8 mouse cellular contexts compared by ENCODE assay signal in genomic region chr12:85176846-85177523, GRCm38 (mm10). TPM values are rescaled to one million over a fixed set of nuclear protein-coding genes. Genes with fewer than 3 reads are reported as not detected.
DNase-seq lines count a peak whose midpoint lies in the region; ATAC-seq lines count a peak whose summit lies in the region.

No protein-coding gene starts in this region.

- intact Hi-C loops in heart, postnatal 25 days (cut with DNase I) = no loop called here

- no peaks in the 10 kb centered on the region for H3K9me3 ChIP-seq in heart, embryonic 14.5 days (ENCODE audit: control insufficient read depth, low read length)
- no peaks in the 10 kb centered on the region for H3K9me3 ChIP-seq in stomach, embryonic 14.5 days (ENCODE audit: control insufficient read depth, low read depth, low read length)

- H3K4me3 ChIP-seq in heart, embryonic 14.5 days (ENCODE audit: control insufficient read depth in 1 of 2, insufficient read depth in 1 of 2, low read depth in 1 of 2, low read length in 2 of 2) = peak overlapping the region; percentile 42 to 43
- peak overlapping the region; percentile 33 for H3K4me3 ChIP-seq in stomach, embryonic 14.5 days (ENCODE audit: low read depth, low read length)

- peaks cover 50 to 52% of the 10 kb centered on the region in 2 experiments for H3K4me1 ChIP-seq in heart, embryonic 14.5 days (ENCODE audit: control insufficient read depth in 2 of 2, insufficient read depth in 2 of 2, low read length in 2 of 2)
- peaks cover 38% of the 10 kb centered on the region; the same call in 1 of the 2 replicates for H3K4me1 ChIP-seq in stomach, embryonic 14.5 days (ENCODE audit: control insufficient read depth, insufficient read depth, low read length)

- peak; percentile 41 for ATAC-seq in heart, embryonic 14.5 days (ENCODE audit: insufficient number of reproducible peaks, insufficient read depth, low FRiP score, low read depth)
- peak; percentile 87 for ATAC-seq in megakaryocyte-erythroid progenitor cell, adult 5-6 weeks (replicated peaks; ENCODE audit: low FRiP score, low TSS enrichment, poor library complexity, severe bottlenecking)
- peak; percentile 67 for ATAC-seq in stomach, embryonic 14.5 days (ENCODE audit: insufficient number of reproducible peaks, insufficient read depth, low FRiP score, low read depth)

- H3K27me3 ChIP-seq in heart, embryonic 14.5 days (ENCODE audit: control insufficient read depth, insufficient read depth, low read length) = peaks cover 8% of the 10 kb centered on the region
- H3K27me3 ChIP-seq in stomach, embryonic 14.5 days (ENCODE audit: control insufficient read depth, insufficient read depth, low read length) = no peaks in the 10 kb centered on the region

- H3K36me3 ChIP-seq in heart, embryonic 14.5 days (ENCODE audit: control insufficient read depth, insufficient read depth, low read length) = no peaks in the 10 kb centered on the region
- no peaks in the 10 kb centered on the region for H3K36me3 ChIP-seq in stomach, embryonic 14.5 days (ENCODE audit: control insufficient read depth, insufficient read depth, low read length)

- no peak overlapping the region for H3K27ac ChIP-seq in heart, embryonic 14.5 days (replicated peaks in 1 of 2; ENCODE audit: control insufficient read depth in 1 of 2, insufficient read depth in 1 of 2, low read depth in 2 of 2, low read length in 2 of 2)
- peak overlapping the region; percentile 66; the same call in 1 of the 2 replicates for H3K27ac ChIP-seq in stomach, embryonic 14.5 days (ENCODE audit: low read length)

- DNase-seq in heart, adult 11 months = peak; percentile 97
- no peak for DNase-seq in heart, postnatal 25 days (ENCODE audit: low spot score)
- DNase-seq in embryo, embryonic 10.5 days (ENCODE audit: low spot score) = peak; percentile 77
- peak; percentile 64 to 73 for DNase-seq in kidney, postnatal 4 days
- DNase-seq in ovary, postnatal 10 days (ENCODE audit: low spot score) = no peak

- peak overlapping the region; percentile 50 for H3K9ac ChIP-seq in heart, embryonic 14.5 days (ENCODE audit: low read length)
- H3K9ac ChIP-seq in stomach, embryonic 14.5 days (replicated peaks; ENCODE audit: low read depth, low read length) = peak overlapping the region; percentile 40

- peak overlapping the region; percentile 72 for H3K4me2 ChIP-seq in heart, embryonic 14.5 days (ENCODE audit: low read length)
- H3K4me2 ChIP-seq in stomach, embryonic 14.5 days (replicated peaks; ENCODE audit: low read depth, low read length) = peak overlapping the region; percentile 51

- WGBS in heart, embryonic 14.5 days = 4% methylated on average over 32 of the region's 32 CpGs
- 1% methylated on average over 32 of the region's 32 CpGs for WGBS in stomach, embryonic 14.5 days

RNA-seq across cellular contexts. Expression of gene Pgf, which starts 0.6 kb away (rescaled TPM):
- 1 to 10 TPM; 3.3 to 4.4 TPM for total RNA-seq in heart, postnatal 25 days (2021)
- polyA plus RNA-seq in heart, embryonic 14.5 days (2014; fragmentation: Nextera tagmentation; extraction: Ambion mirVana) = 8.9 and 10.6 TPM in 2 replicates
- not detected in 2 replicates for total RNA-seq in megakaryocyte-erythroid progenitor cell, adult 5-6 weeks (2014; fragmentation: Nextera tagmentation)
- not detected in 2 replicates for total RNA-seq in megakaryocyte-erythroid progenitor cell, adult 5-6 weeks (2017)
- polyA plus RNA-seq in stomach, embryonic 14.5 days (2014; fragmentation: Nextera tagmentation; extraction: Ambion mirVana) = 18.2 and 21.8 TPM in 2 replicates

RNA-seq across cellular contexts. Expression of gene Rps6kl1, which starts 25.9 kb away (rescaled TPM):
- 1 to 10 TPM; 2.6 to 4.3 TPM for total RNA-seq in heart, postnatal 25 days (2021)
- 0.77 and 1.1 TPM in 2 replicates for polyA plus RNA-seq in heart, embryonic 14.5 days (2014; fragmentation: Nextera tagmentation; extraction: Ambion mirVana)
- 0.35 TPM in 1 of 2 replicates, not detected in the other for total RNA-seq in megakaryocyte-erythroid progenitor cell, adult 5-6 weeks (2014; fragmentation: Nextera tagmentation)
- not detected in 2 replicates for total RNA-seq in megakaryocyte-erythroid progenitor cell, adult 5-6 weeks (2017)
- polyA plus RNA-seq in stomach, embryonic 14.5 days (2014; fragmentation: Nextera tagmentation; extraction: Ambion mirVana) = 1.5 and 1.8 TPM in 2 replicates

RNA-seq across cellular contexts. Expression of gene Eif2b2, which starts 42.3 kb away (rescaled TPM):
- 10 to 100 TPM; 48.2 to 49.3 TPM for total RNA-seq in heart, postnatal 25 days (2021)
- 49.7 and 60.0 TPM in 2 replicates for polyA plus RNA-seq in heart, embryonic 14.5 days (2014; fragmentation: Nextera tagmentation; extraction: Ambion mirVana)
- 95.6 and 101 TPM in 2 replicates for total RNA-seq in megakaryocyte-erythroid progenitor cell, adult 5-6 weeks (2014; fragmentation: Nextera tagmentation)
- 64.2 and 72.2 TPM in 2 replicates for total RNA-seq in megakaryocyte-erythroid progenitor cell, adult 5-6 weeks (2017)
- 81.1 and 82.5 TPM in 2 replicates for polyA plus RNA-seq in stomach, embryonic 14.5 days (2014; fragmentation: Nextera tagmentation; extraction: Ambion mirVana)

Comparison
In these comparisons a context has a peak if more than half of its experiments do, and no peak if none do; other contexts are left out.
1. DNase-seq: peak in heart, adult 11 months (single experiment), embryo, embryonic 10.5 days (single experiment) and kidney, postnatal 4 days (2 of 2); none in heart, postnatal 25 days (single experiment) and ovary, postnatal 10 days (single experiment).
2. RNA of gene Pgf, which starts 0.6 kb away (total RNA-seq): 3.3 to 4.4 TPM in heart, postnatal 25 days; not detected in megakaryocyte-erythroid progenitor cell, adult 5-6 weeks; every median in the first group is over 4 times any median in the second.
3. Peak in every context shown above with its lines, with median percentiles within 50 percentile points of each other: ATAC-seq.